Mouse (Mus musculus) embryonic fibroblast, embryonic 13.5 days (primary cell): Measurements from ENCODE around the gene Srp54a.
"Not testable (repeated sequence)": the region's sequence is repeated elsewhere in the genome, so short reads cannot be mapped to it uniquely, and the experiment has no call there.

Source experiments
- CTCF ChIP-seq: IDR thresholded peaks from 2 replicates; pipeline ENCODE4 v1.5.1; 2011; ENCODE audit warnings: mild to moderate bottlenecking, control low read depth, low read length, moderate library complexity, borderline replicate concordance; ENCODE audit not compliant: insufficient read depth
- POLR2A ChIP-seq: IDR thresholded peaks from 2 replicates; pipeline ENCODE4 v1.6.1; 2011; ENCODE audit warnings: low read depth, mild to moderate bottlenecking, control low read depth, low read length, moderate library complexity

DNA sequence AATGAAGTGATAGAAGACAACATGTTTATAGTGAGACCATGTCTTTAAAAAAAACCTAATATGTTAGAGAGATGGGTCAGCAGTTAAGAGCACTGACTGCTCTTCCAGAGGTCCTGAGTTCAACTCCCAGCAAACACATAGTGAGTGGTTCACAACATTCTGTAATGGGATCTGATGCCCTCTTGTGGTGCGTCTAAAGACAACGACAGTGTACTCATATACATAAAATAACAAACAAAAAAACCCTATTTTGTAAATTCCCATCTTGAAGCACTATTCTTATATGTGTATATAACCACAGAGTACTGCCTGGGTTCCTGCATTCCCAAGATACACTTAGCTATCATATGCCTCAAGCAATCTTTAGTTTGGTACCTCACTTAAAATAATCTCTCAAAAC, 1.4 kb upstream of the Srp54a start:
- TF ChIP-seq CTCF, POLR2A: not testable (repeated sequence)
